Mouse (Mus musculus) megakaryocyte-erythroid progenitor cell, adult 5-6 weeks (primary cell): Measurements from ENCODE around the gene 2210408I21Rik. TPM values are rescaled to one million over a fixed set of nuclear protein-coding genes. Genes with fewer than 3 reads are reported as not detected.

Experiments
- ATAC-seq: replicated peaks from 2 replicates; pipeline ENCODE4 v1.8.0; 2016; ENCODE audit warnings: mild to moderate bottlenecking, inconsistent platforms; ENCODE audit not compliant: severe bottlenecking, poor library complexity, low FRiP score, low TSS enrichment
- total RNA-seq, 2 experiments: library from RNA; stranded (forward) in 1 of 2; stranded (reverse) in 1 of 2; fragments of 200-1000, 215-1000 nt in 1 of 2; fragments of >200 nt in 1 of 2; fragmentation: Nextera tagmentation in 1 of 2; gene quantifications; 2 replicates each; pipeline ENCODE4 v1.2.3; 2014 to 2017

Gene 2210408I21Rik
- total RNA-seq, 2 experiments from 2014 or later = 2.2 to 13.4 TPM

GRCm38 (mm10) chr13:77263400-77264179 lies 128.2 kb downstream of the 2210408I21Rik start:
- ATAC-seq = no peak

- no peak for ATAC-seq
Measured at GRCm38 (mm10) chr13:77264481-77264880, 129.1 kb downstream of the 2210408I21Rik start.

- ATAC-seq = no peak
Measured at GRCm38 (mm10) chr13:77275172-77275747, 139.9 kb downstream of the 2210408I21Rik start.

GRCm38 (mm10) chr13:77278659-77279413 lies 143.5 kb downstream of the 2210408I21Rik start:
- ATAC-seq = no peak

- ATAC-seq = no peak
Measured at GRCm38 (mm10) chr13:77295519-77295918, 160.2 kb downstream of the 2210408I21Rik start.

GRCm38 (mm10) chr13:77324101-77324500 lies 188.8 kb downstream of the 2210408I21Rik start:
- ATAC-seq = no peak

GRCm38 (mm10) chr13:77326174-77326959 lies 191.0 kb downstream of the 2210408I21Rik start:
- ATAC-seq = no peak

- no peak for ATAC-seq
Measured at GRCm38 (mm10) chr13:77342097-77342496, 206.8 kb downstream of the 2210408I21Rik start.

- ATAC-seq = no peak
Measured at GRCm38 (mm10) chr13:77385448-77385970, 250.2 kb downstream of the 2210408I21Rik start.

GRCm38 (mm10) chr13:77386001-77386400 lies 250.7 kb downstream of the 2210408I21Rik start:
- ATAC-seq = no peak

- no peak for ATAC-seq
Measured at GRCm38 (mm10) chr13:77388148-77388547, 252.8 kb downstream of the 2210408I21Rik start.

- no peak for ATAC-seq
Measured at GRCm38 (mm10) chr13:77389209-77389608, 253.9 kb downstream of the 2210408I21Rik start.

GRCm38 (mm10) chr13:77396374-77396773 lies 261.0 kb downstream of the 2210408I21Rik start:
- ATAC-seq = no peak

- ATAC-seq = no peak
Measured at GRCm38 (mm10) chr13:77396981-77397380, 261.6 kb downstream of the 2210408I21Rik start.

GRCm38 (mm10) chr13:77397646-77398045 lies 262.3 kb downstream of the 2210408I21Rik start:
- no peak for ATAC-seq

GRCm38 (mm10) chr13:77398477-77398876 lies 263.1 kb downstream of the 2210408I21Rik start:
- ATAC-seq = no peak

GRCm38 (mm10) chr13:77400762-77401161 lies 265.4 kb downstream of the 2210408I21Rik start:
- no peak for ATAC-seq

GRCm38 (mm10) chr13:77408530-77408929 lies 273.2 kb downstream of the 2210408I21Rik start:
- ATAC-seq = no peak

GRCm38 (mm10) chr13:77409804-77410203 lies 274.5 kb downstream of the 2210408I21Rik start:
- no peak for ATAC-seq
